Mouse (Mus musculus) thymus, postnatal 14 days (tissue): ENCODE data around the gene Nox1.
"Not testable (repeated sequence)": the region's sequence is repeated elsewhere in the genome, so short reads cannot be mapped to it uniquely, and the experiment has no call there.

Source experiments
- DNase-seq: peaks from one replicate; pipeline ENCODE4 v3.0.0; 2021

The Nox1 gene

DNA sequence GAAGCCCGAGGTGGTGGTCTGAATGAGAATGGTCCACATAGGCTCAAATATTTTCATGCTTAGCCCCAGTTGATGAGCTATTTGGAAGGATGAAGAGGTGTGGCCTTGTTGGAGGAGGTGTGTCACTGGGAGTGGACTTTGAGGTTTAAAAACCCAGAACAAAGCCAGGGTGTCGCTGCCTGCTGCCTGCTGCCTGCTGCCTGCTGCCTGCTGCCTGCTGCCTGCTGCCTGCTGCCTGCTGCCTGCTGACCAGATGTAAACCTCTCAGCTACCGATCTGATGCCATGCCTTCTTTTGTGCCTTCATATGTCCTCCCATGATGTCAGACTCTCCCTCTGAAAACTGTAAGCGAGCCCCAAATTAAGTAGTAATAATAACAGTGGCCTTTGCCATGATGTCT, at the start of gene Nox1:
Nox1 (minus strand) TSS at position 101 of the 400 bp plus-strand sequence.
- no peak for DNase-seq

DNA sequence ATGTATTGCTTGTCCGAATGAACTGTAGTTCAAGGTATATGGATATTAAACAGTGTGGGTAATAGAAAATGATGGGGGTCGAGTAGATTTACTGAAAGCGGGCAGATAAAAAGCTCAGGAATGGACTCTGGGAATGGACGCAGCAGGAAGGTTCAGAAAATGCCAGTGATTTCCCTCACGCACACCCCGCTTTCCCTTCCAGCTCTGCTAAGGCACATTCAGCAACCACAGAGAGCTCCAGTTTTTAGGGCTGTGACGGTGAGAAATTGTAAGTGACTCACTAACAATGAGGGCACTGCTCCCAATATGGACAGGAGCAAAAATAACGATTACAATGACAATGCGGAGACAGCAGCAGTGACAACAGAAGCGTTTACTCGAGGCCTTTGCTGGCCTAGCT, 40.4 kb upstream of the Nox1 start:
- no peak for DNase-seq

DNA sequence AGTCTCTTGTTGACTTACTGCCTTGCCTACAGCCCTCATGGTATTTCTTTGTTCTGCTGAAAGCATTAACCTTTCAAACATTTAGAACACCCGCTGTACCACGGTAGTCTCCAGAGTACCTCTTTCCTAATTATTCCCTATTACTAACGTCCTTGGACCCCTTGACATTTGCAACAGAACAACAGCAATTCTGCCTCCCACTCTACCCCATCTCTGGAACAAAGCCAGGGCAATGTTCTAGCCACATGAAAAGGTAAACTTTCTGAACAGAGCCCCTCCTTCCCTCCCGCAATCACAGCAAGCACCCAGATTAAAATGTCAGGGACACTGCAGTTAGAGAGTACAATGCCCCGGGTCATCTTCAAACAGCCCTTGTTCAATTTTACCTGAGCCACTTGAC, 39.4 kb upstream of the Nox1 start:
- DNase-seq = no peak

DNA sequence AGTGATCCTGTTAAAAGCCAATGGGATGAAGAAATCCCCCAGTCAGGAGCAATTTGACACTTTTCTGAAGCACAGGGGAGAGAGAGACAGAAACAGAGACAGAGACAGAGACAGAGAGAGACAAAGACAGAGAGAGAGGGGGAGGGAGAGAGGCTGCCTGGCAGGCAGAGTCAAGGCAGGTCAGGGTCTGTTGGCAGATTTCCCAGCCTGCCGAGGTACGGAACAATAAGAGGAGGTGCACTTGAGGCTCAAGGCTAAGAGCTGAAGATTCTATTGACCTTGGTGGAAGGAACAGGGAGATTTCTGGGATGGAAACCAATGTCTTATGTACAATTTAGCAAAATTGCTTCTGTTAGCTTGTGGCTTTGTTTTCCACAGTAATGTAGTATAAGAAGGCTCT, 26.4 kb upstream of the Nox1 start:
- no peak for DNase-seq

DNA sequence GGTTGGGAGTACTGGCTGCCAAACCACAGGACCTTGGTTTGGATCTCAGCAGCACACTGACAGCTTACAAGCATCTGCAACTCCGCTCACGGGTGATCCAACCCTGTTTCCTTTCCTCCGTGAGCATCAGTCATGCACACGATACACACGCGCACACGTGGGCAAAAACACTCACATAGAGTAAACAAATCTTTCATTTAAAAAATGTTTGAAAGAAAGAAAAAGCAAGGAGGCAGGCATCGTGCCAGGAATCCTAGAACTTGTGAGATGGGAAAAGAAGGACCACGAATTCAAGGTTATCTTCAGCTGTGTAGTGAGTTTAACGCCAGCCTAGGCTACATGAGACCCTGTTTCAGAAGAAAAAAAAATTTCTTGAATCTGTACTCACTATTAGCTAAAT, 24.2 kb upstream of the Nox1 start:
- no peak for DNase-seq

DNA sequence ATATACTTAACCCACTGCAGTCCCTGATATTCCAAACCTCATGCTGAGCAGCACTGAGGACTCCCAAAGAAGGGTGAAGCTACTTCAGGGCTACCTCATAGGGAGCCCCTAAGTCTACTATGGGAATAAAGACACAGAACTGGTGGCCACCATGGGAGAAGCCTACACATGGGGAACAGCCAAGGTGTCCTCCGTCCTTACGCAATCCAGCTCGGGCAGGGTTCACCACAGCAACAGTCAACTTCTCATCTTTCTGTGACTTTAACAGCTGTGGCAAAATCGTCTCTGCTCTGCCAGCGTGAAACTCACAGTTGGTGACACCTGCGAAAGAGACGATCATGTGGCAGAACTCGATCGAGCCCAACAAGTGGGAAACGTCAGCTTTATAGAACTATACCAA, 16.5 kb upstream of the Nox1 start:
- peak; percentile 3 for DNase-seq

DNA sequence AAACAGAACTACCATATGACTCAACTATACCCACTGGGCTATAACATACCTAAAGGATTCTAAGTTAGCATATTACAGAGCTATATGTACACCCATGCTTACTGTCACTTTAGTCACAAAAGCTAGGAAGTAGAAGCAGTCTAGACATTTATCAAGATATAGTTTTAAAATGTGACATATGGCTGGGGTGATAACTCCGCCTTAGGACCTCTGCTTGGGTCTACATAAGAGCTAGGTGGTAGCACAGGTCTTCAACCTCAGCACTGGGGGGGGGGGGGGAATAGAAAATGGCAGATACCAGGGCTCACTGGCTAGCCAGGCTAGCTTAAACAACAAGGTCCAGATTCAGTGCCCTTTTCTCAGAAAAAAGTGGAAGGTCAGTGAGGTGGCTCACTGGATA, 11.3 kb upstream of the Nox1 start:
- no peak for DNase-seq

DNA sequence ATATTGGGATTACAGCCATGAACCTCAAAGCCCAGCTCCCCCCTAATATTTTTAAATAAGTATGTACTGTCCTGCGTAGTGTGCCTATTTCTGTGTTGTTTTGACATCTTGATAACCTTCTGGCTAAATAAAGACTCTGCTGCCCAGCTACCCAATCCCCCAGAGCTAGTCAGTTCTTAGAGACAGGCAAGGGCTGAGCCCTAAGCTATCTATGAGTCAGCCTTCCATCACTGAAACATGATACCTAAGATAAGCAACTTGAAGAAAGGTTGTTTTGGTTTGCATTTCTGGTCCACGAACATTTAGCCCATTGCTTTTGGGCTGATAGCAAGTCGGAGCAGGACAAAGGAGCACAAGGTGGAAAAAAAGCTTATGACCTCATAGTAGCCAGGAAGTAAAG, 1.1 kb downstream of the Nox1 start:
- DNase-seq = no peak

DNA sequence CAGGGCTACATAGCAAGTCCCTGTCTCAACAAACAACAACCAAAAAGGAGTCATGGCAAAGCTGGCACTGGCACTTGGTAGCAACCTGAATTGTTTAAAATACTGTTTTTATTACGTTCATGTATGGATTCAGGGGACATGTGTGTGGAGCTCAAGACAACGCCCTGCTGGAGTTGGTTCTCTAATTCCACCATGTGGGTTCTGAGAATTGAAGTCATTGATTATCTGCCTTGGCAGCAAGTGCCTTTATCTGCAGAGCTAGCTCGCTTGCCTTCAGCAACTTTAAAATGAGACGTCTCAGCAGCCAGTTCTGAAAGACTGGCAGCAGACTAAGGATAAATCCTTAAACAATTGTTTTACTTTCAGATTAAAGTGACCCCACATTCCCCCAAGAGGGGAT, 3.6 kb downstream of the Nox1 start:
- DNase-seq = no peak

DNA sequence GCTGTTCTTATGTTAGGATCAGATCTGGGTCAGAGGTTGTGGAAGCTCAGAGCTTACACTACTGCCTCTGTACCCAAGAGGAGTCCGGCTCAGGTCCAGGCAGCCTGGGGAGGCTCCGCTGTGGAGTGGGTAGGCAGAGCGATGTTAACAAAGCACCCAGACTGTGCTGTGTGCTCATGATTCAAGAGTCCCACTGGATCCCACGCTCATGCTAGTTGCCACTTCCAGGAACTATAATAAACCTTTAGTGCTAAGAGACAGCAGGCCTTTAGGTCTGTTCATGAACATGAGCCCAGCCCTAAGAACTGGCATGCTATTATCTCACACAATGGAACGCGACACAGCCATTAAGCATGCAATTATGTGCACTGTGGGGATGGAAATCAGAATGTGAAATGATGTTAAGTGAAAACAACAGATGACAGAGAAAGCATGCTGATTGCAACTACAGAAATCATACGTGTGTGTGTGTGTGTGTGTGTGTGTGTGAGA, 10.6 kb downstream of the Nox1 start:
- no peak for DNase-seq

DNA sequence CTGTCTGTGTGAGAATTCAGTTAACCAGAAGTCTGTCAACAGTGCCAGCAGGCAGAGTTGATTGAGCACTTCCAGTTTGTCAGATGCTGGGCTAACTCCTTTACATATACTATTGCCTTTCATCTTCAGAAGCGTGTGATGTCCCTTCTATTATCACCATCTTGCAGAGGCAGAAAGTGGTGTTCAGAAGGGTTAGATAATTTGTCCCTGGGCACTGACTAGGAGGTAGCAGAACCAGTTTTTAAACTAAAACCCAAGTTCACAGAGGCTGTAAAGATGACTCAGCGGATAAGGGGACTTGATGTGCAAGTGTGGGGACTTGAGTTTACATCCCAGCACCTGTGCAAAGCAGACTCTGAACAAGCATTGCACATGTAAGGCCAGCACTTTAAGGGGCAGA, 13.3 kb downstream of the Nox1 start:
- DNase-seq = no peak

DNA sequence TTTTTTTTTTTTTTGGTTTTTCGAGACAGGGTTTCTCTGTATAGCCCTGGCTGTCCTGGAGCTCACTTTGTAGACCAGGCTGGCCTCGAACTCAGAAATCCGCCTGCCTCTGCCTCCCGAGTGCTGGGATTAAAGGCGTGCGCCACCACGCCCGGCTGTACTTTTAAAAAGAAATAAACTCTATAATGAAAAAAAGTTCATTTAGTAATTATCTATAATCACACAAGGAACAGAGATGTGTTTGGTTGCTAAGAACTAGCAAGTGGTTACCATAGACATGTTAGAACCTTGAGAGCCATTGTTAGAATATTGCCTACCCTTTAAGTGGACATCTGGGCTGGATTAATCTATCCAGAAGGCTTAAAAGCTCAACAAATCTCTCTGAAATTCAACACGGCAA, 34.6 kb downstream of the Nox1 start, which contains the start of gene Arl13a:
Arl13a (plus strand) TSS at position 301 of the 400 bp plus-strand sequence.
- DNase-seq = not testable (repeated sequence)

DNA sequence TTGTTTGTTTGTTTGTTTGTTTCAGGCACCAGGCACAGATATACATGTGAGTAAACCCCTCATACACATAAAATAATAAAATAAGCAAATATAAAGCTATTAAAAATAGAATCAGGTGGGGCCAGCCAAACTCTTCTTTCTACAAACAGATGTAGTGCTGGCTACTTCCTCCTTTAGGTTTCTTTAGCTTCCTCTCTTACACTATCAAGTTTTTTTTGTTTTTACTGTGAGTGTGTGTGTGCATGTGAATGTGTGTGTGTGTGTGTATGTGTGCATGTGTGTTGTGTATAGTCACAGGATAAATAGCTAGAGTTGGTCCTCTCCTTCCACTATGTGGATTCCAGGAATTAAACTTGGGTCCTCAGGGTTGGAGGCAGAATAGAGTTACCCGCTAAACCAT, 47.1 kb downstream of the Nox1 start:
- DNase-seq = no peak

DNA sequence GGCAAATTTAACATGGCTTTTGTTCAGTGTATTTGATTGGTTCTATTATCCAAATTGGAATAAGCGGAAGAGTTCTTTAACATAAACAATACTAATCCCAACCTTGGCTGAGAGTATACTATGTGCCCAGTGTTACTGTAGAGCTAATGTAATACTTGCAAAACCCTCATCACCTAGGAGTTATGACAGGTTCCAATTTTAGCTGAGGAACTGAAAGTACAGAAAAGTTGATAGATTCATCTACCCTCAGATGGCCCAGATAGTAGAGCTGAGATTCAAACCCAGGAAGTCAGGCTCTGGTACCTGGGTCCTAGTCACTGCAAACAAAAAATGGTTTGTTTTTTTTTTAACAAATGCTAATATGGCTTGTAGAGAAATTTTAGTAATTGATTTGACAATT, 51.2 kb downstream of the Nox1 start:
- no peak for DNase-seq

DNA sequence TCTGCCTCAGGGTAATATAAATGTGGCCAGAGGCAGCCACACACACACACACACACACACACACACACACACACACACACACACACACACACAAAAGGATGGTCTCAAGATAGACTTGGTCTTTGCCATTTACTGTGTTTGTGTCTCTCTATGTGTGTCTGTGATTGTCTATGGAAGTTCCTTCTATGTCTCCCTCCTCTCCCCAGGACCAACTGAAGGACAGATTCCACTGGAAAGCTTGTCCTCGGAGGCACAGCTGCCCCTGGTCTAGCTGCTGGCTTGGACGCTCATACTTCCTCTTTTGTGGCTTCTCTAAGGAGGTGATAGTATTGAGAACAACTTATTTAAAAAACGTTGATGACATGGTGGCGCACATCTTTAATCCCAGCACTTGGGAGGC, 58.3 kb downstream of the Nox1 start:
- DNase-seq = no peak

DNA sequence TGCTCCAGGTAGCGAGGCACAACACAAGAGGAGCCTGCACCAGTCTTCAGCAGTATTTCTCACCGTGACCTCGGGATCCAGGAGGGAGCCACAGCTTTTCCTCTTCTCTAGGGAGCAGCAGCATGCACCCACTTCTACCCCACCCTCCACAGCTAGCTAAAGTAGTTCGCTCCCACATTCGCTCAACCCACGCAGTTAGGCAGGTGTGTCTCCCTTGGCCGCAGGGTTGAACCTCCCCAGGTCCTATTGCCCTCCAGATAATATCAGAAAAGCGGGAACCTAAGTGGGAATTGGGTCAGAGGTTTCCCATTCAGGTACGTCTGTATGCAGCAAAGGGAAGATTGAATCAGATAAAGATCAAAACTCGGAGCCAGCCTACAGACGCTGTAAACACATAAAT, 58.9 kb downstream of the Nox1 start:
- peak; percentile 59 for DNase-seq

DNA sequence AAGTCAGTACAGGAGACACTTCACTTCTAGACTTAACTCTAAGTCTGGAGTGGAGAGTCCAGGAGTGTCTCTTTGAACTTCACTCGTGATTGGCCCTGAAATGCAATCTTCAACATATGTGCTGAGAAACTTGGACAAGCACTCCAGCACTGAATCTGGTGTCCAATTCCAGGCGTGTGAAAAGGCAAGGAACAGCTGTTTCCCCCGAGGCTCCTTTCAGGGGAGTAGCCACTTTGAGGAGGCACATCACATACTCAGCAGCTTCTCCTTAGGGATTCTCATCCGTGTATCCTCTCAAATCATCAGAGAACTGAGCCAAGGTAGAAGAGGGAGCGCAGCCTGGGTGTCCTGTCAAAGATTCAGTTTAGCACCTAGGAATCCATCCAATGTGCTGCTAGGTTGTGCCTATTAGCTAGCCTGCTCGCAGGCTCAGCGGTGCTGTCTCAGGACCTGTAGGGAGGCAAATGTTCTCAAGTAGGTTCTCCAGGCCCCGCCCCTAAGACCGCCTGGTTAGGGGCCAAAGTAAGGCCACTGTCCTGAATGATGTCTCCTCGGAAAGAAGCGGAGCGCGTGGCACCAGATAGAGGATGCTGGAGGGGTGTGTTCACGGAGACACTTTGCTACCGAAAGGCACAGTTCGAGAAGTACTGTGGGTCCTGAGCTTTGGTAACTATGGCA, 59.6 kb downstream of the Nox1 start, which contains the start of gene Xkrx:
Xkrx (minus strand) TSS at position 34 of the 678 bp plus-strand sequence.
- DNase-seq = peak; percentile 22

DNA sequence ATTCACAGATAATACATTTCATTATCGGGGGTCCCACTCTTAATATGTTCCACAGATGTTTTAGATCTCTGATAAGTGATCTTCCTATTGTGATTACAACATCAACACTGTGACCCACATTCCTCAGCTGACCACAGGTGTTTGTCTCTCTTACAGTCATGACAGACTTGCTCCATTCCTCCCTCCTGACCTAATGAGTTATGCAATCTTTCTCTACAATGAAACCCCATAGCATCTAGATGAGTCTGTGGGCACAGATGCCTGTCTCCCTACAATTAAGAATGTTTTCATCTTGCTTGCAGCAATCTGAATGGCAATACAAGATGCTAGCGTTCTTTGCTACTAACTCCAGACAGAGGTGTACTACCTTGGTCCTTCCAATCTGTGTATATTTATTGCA, 61.3 kb downstream of the Nox1 start:
- DNase-seq = no peak

DNA sequence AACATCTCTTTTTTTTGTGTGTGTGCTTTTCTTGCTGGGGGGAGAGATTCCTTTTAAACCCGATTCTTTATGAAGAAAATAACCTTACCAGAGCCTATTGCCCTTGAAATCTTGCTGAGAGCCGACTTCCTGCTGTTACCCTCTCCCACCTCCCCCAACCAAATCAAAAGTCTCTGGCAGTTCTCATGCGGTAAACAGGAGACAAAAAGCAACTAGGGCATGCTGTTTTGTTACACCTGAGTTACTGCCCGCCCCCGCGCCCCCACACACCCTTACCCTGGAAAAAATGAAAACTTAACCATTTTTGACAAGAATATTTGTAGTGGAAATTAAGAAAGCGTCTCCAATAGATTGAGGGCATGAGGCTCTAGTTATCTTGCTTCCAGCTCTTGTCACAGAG, 63.6 kb downstream of the Nox1 start:
- peak; percentile 66 for DNase-seq

DNA sequence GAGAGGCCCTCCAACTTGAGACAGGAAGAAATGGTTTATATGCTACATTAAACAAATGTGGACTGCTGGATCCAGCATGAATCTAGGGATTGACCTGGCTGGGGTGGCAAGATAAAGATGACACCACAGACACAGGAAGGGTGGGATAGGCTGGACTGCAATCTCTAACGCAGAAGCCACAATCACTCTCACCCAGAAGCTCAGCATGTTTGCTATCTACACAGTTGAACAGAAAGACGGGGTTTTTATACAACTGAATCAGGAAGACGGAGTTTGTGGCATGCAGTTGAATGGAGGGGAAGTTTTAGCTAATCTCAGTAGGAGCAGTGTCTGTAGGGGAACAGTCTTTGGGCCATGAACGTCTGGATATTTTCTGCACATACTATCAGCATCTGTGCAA, 79.8 kb downstream of the Nox1 start:
- DNase-seq = no peak

DNA sequence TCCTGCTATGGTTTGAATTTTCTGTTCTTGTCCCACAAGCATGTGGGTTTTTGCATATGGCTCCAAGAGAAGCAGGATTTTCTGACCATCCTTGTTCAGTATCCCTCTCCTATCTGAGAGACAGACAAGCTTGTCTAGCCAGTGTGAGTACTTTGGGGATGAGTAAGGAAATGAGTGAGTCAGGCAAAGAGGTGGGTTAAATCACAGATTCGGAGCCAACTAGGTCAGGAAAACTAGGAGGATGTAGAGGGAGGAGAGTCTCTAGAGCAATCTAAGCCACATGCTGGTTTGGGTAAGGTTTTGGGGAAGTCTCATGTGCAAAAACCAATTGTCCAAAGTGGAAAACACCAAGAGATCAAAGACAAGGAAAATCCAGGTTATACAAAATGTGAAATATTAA, 80.2 kb downstream of the Nox1 start:
- DNase-seq = no peak

DNA sequence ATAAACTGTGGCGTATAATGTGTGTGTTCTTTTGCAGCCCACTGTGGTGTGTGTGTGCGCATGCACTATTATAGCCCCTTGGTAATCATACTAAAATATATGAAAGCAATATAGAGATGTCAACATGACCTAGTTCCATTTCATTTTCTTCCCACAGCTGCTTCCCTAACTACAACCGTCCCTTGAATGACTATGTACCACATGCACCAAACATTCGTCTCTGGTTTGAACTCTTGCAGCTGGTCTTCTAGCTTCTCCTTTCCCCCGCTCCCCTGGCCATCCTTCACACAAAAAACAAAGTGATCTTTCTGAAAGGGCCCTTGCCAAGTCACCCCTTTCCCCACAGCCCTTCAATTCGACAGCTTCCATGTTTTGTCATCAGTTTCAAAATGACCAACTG, 81.7 kb downstream of the Nox1 start:
- DNase-seq = peak; percentile 25

DNA sequence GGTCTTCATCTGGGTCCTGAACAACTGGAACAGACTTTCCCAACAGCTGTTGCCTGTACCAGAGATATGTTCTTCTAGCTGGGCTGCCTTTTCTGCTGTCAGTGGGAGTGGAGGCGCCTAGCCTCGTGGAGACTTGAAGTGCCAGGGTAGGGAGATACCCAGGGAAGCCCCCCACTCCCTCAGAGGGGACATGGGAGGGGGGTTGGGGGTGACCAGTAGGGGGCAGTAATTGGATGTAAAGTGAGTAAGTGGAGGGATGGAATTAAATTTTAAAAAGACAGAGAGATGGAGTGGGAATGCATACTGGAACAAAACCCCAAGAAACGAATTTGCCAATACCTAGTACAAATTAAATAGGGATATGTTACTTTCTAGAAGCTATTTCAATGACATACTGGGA, 87.9 kb downstream of the Nox1 start:
- DNase-seq = peak; percentile 59

DNA sequence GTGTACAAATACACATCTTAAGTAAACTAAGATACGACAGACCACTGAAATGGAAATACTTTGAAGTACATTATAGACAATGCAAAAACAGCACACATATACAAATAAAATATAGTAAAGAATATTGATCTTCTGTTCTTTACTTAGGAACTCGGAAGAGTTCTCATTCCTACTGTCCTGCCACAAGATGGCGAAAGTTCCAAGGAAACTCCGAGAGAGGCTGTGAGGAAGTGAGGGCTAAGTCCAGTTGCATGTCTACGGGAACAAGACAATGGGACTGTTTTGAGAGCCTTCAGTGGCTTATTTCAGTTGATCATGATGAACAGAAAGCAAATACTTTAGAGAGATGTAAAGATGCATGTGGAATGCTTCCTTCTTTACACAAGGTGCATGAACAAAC, 89.5 kb downstream of the Nox1 start:
- DNase-seq = no peak

DNA sequence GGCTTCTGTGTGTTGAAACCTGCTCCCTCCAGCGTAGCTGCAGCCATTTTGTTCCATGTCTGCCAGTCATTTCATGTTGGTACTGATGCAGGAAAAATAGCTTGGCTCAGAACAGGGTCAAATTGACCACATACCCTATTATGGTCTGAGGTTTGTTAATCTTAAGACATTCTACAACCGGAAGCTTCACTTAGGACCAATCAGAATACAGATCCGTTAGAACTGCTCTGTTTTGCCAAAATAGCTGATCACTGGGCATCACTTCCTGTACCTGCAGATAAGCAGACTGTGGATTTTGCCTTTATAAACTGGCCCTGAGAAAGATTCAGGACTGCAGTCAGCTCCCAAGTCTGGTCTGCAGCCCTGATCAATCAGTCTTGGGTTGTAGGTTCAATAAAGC, 93.2 kb downstream of the Nox1 start:
- no peak for DNase-seq
